Mouse (Mus musculus): ENCODE results near the gene Cadm4. TPM values are rescaled to one million over a fixed set of nuclear protein-coding genes. Genes with fewer than 3 reads are reported as not detected.
A peak's percentile ranks its signal among the peaks of the same experiment; 100 is the strongest.

The Cadm4 gene
- total RNA-seq, 2 experiments from 2014 or later: 128 to 132 TPM

GRCm38 (mm10) chr7:24531211-24531971 lies 49.6 kb downstream of the Cadm4 start:
- peak; percentile 67 to 68 for DNase-seq (ENCODE audit: low spot score in 2 of 2)
- Histone ChIP-seq H3K27ac (peak overlapping the region; percentile 98), H3K4me3 (peak overlapping the region; percentile 92)
- peak; percentile 88 for TF ChIP-seq CTCF (conservative IDR thresholded peaks at IDR 0.05)

GRCm38 (mm10) chr7:24533031-24533571 lies 51.3 kb downstream of the Cadm4 start:
- Histone ChIP-seq H3K27ac (no peak overlapping the region), H3K4me3 (no peak overlapping the region)

GRCm38 (mm10) chr7:24533806-24534205 lies 52.0 kb downstream of the Cadm4 start:
- Histone ChIP-seq H3K27ac (no peak overlapping the region), H3K4me3 (no peak overlapping the region)
- no peak for TF ChIP-seq CTCF (conservative IDR thresholded peaks at IDR 0.05)
- DNase-seq (ENCODE audit: low spot score in 2 of 2): no peak

More at GRCm38 (mm10) chr7:24533031-24533571, 51.3 kb downstream of the Cadm4 start:
- no peak for TF ChIP-seq CTCF (conservative IDR thresholded peaks at IDR 0.05)
- DNase-seq (ENCODE audit: low spot score in 2 of 2): no peak

DNA sequence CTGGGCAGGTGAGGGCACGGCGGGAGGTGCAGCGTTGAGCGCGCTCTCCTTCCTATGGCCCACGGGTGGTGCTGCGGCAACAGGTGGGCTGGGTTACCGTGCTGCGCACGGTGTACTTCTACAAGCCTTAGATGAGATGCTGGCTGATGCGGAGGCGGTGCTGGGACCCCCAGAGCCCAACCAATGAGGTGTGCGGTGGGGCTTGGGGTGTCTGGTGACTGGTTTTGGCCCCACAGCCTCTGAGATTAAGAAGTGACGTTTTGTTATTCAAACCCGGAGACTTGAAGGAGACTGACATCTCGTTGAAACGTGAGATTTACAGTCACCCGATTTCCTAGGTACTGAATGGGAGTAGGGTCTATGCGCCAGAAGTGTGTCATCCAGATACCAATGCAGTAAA lies 52.5 kb downstream of the Cadm4 start:
- Histone ChIP-seq H3K27ac (no peak overlapping the region), H3K4me3 (no peak overlapping the region)
- no peak for DNase-seq (ENCODE audit: low spot score in 2 of 2)
- no peak for TF ChIP-seq CTCF (conservative IDR thresholded peaks at IDR 0.05)

DNA sequence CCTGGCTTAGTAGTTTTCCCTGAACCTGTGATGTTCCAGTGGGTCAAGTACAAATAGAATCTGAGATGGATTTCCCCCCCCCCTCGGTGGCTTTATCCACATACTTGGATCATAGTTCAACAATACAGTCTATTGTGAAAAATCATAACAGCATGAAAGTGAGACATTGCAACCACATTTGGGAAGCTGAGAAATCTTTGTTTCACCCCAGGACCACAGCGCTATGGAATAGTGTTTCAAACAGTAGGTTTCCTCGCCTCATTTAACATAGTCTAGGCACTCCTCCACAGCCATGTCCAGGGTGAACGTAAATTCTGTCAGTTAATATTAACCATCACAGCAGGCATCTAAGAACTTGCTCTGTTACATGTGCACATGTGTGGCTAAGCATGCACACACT lies 55.3 kb downstream of the Cadm4 start:
- TF ChIP-seq CTCF (conservative IDR thresholded peaks at IDR 0.05): no peak
- no peak for DNase-seq (ENCODE audit: low spot score in 2 of 2)
- Histone ChIP-seq H3K27ac (no peak overlapping the region), H3K4me3 (no peak overlapping the region)

GRCm38 (mm10) chr7:24537591-24537990 lies 55.8 kb downstream of the Cadm4 start:
- Histone ChIP-seq H3K4me3 (no peak overlapping the region), H3K27ac (no peak overlapping the region)
- no peak for DNase-seq (ENCODE audit: low spot score in 2 of 2)
- TF ChIP-seq CTCF (conservative IDR thresholded peaks at IDR 0.05): no peak

GRCm38 (mm10) chr7:24538154-24538553 lies 56.3 kb downstream of the Cadm4 start:
- Histone ChIP-seq H3K27ac (no peak overlapping the region; the same call in 1 of the 2 replicates), H3K4me3 (no peak overlapping the region)
- DNase-seq (ENCODE audit: low spot score in 2 of 2): peak in 1 of 2 experiments; percentile 62
- TF ChIP-seq CTCF (conservative IDR thresholded peaks at IDR 0.05): peak; percentile 59

DNA sequence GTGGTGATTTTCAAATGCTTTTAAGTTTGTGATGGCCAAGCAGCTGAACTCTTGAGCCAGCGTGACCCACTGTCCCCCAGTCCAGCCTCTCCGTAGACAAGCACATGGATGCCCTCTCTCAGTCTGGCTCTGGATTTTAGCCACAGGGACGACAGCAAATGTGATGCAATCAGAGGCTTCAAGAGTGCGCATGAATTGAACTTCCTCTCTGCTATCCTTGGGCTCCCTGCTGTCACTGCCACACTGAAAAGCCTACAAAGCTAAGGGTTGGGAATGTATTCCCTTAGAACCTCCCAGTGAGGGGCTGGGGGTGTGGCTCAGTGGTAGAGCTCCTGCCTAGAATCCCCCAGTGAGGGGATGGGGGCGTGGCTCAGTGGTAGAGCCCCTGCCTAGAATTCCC lies 56.9 kb downstream of the Cadm4 start:
- H3K4me3 ChIP-seq: no peak overlapping the region
- no peak for TF ChIP-seq CTCF (conservative IDR thresholded peaks at IDR 0.05)
- H3K27ac ChIP-seq: no peak overlapping the region
- no peak for DNase-seq (ENCODE audit: low spot score in 2 of 2)

DNA sequence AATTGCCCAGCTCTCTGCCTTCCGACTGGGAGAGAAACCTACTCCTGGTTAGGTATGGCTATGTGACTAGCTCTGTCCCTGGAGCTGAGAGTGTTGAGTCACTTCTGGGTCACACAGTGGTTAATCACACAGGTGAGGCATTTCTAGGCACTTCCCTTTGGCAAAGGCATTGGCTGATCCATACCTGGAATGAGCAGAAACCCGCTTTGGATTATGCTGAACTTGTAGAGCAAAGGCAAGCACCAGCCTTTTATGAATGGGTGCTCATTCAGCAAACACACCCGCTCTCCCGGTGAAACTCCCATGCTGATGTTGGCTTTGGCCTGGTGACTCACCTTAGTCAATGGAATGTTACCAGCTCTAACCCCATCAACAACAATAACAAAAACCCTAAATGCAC lies 57.9 kb downstream of the Cadm4 start:
- H3K4me3 ChIP-seq: no peak overlapping the region
- TF ChIP-seq CTCF (conservative IDR thresholded peaks at IDR 0.05): no peak

DNA sequence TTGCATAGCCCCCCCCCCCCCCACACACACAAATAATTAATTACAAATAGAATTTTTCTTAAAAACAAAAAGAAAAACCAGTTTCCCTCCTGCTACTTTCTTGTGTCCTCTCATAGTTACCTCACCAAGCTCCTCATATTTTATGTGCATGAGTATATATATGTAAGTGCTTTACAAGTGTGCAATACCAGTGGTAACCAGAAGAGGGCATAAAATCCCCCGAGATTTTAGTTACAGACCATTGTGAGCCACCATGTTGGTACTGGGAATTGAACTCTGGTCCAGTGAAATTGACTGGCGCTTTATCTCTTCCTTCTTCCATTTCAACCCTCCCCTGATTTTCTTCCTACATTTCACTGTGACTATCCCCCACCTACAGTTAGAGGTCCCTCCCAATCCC lies 62.7 kb downstream of the Cadm4 start:
- DNase-seq (ENCODE audit: low spot score in 2 of 2): no peak
- TF ChIP-seq CTCF (conservative IDR thresholded peaks at IDR 0.05): peak; percentile 61
- Histone ChIP-seq H3K4me3 (no peak overlapping the region), H3K27ac (no peak overlapping the region)

More for the DNA sequence above, 57.9 kb downstream of the Cadm4 start:
- no peak for DNase-seq (ENCODE audit: low spot score in 2 of 2)
- H3K27ac ChIP-seq: no peak overlapping the region

DNA sequence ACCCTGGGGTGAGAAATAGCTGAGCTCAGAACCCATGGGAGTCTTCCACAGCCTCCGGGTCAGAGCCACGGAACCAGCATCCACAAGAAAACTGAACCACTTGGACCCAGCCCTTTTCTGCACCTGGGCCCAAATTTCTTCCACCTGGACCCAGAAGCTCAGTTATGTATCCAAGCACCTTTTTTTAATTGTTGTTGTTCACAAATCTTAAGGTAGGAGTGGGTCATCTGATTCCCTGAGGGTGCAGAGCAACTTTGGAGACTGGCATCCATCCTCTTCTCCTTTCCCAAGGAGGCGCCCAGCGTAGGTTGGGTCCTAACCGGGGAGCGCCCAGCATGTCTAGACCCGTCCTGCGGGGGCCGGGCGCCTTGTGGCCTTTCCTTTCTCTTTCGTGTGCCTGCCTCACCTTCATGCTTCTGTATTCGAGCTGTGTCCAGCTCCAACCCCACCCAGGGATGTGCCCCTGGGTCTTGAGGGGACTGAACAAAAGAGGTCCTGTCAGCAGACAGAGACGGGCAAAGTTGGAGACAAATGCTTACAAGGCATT lies 64.3 kb downstream of the Cadm4 start, which contains the start of the genes Pinlyp and Xrcc1:
Pinlyp (minus strand) TSS at position 51 of the 547 bp plus-strand sequence.
Xrcc1 (plus strand) TSS at position 222 of the 547 bp plus-strand sequence.
- DNase-seq (ENCODE audit: low spot score in 2 of 2): no peak
- Histone ChIP-seq H3K27ac (peak within 1 kb of the TSS; percentile 89), H3K4me3 (peak within 1 kb of the TSS; percentile 82)
- no peak for TF ChIP-seq CTCF (conservative IDR thresholded peaks at IDR 0.05)

DNA sequence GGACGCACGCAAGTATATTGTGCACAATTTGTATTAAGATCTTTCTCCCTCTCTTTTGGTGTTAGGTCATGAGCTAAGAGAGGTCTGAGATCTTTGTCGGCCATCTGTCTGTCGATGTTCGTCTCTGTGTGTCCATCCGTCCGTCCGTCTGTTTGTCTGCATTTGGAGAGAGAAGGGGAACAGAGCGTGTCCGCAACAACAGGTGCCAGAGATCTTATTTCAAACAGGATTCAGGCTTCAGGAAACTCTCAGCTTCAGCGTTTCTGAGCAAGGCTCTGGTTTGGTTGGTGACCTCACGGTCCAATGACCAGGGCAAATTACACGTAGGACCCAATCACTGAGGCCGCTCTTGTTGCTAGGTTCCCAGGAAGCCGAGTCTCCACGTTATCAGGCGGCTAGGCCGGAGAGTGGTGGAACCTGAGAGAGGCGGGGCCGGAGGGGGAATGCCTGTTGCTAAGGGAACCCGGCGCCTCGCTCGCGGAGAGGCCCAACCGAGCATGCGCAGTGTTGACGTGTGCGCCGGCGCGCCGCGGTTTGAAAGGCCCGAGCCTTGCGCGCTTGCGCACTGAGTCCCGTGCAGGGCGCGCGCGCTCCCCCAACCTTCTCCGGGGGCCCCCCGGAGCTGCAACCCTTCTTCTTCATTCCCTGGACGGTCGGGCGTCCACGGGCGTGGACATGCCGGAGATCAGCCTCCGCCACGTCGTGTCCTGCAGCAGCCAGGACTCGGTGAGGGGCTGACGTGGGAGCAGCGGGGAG lies 65.0 kb downstream of the Cadm4 start:
- Histone ChIP-seq H3K27ac (peak overlapping the region; percentile 89), H3K4me3 (peak overlapping the region; percentile 82)
- peak; percentile 99 to 100 for DNase-seq (ENCODE audit: low spot score in 2 of 2)
- TF ChIP-seq CTCF (conservative IDR thresholded peaks at IDR 0.05): no peak

- Histone ChIP-seq H3K4me3 (peak overlapping the region; percentile 82), H3K27ac (peak overlapping the region; percentile 87)
- no peak for TF ChIP-seq CTCF (conservative IDR thresholded peaks at IDR 0.05)
- no peak for DNase-seq (ENCODE audit: low spot score in 2 of 2)
Measured at GRCm38 (mm10) chr7:24547534-24548036, 65.8 kb downstream of the Cadm4 start.

Data from layer of hippocampus, adult 2 months (tissue).